Mouse (Mus musculus) monocyte, adult 2 months (primary cell): ENCODE data around the gene Tmem52.
"Not testable (repeated sequence)": the region's sequence is repeated elsewhere in the genome, so short reads cannot be mapped to it uniquely, and the experiment has no call there.

Experiments used
- DNase-seq, 2 experiments: peaks; one replicate each; pipeline ENCODE4 v3.0.0; 2022; ENCODE audit warnings: low spot score in 2 of 2, low read depth in 1 of 2

Gene Tmem52

GRCm38 (mm10) chr4:155468952-155469351 is at the start of gene Tmem52:
Gene Tmem52 (plus strand): TSS chr4:155469114.
- DNase-seq = no peak

- DNase-seq = no peak
These were observed 48.8 kb upstream of the Tmem52 start for GRCm38 (mm10) chr4:155420137-155420536.

GRCm38 (mm10) chr4:155421412-155422370 is 47.2 kb upstream of the Tmem52 start:
- DNase-seq = not testable (repeated sequence)

- DNase-seq = no peak
These were observed 44.9 kb upstream of the Tmem52 start for GRCm38 (mm10) chr4:155423988-155424387.

- no peak for DNase-seq
These were observed 42.6 kb upstream of the Tmem52 start for GRCm38 (mm10) chr4:155426272-155426671.

- no peak for DNase-seq
These were observed 40.5 kb upstream of the Tmem52 start for GRCm38 (mm10) chr4:155428442-155428841.

GRCm38 (mm10) chr4:155429202-155429601 is 39.7 kb upstream of the Tmem52 start:
- no peak for DNase-seq

GRCm38 (mm10) chr4:155432358-155432757 is 36.6 kb upstream of the Tmem52 start:
- no peak for DNase-seq

GRCm38 (mm10) chr4:155433993-155434392 is 34.9 kb upstream of the Tmem52 start:
- no peak for DNase-seq

- no peak for DNase-seq
These were observed 26.1 kb upstream of the Tmem52 start for GRCm38 (mm10) chr4:155442808-155443207.

- DNase-seq = no peak
These were observed 17.3 kb upstream of the Tmem52 start for GRCm38 (mm10) chr4:155451597-155451996.

GRCm38 (mm10) chr4:155458575-155458974 is 10.3 kb upstream of the Tmem52 start:
- no peak for DNase-seq

- DNase-seq = no peak
These were observed 5.9 kb upstream of the Tmem52 start for GRCm38 (mm10) chr4:155463050-155463449.

- DNase-seq = no peak
These were observed 5.3 kb upstream of the Tmem52 start for GRCm38 (mm10) chr4:155463611-155464010.

- no peak for DNase-seq
These were observed 4.9 kb upstream of the Tmem52 start for GRCm38 (mm10) chr4:155464061-155464460.

- DNase-seq = no peak
These were observed 3.3 kb upstream of the Tmem52 start for GRCm38 (mm10) chr4:155465607-155466006.

GRCm38 (mm10) chr4:155466080-155466479 is 2.8 kb upstream of the Tmem52 start:
- DNase-seq = no peak

GRCm38 (mm10) chr4:155467237-155468010 is 1.5 kb upstream of the Tmem52 start:
- no peak for DNase-seq

- DNase-seq = no peak
These were observed 812 bp downstream of the Tmem52 start for GRCm38 (mm10) chr4:155469590-155470262.

- no peak for DNase-seq
These were observed 1.5 kb downstream of the Tmem52 start for GRCm38 (mm10) chr4:155470263-155470953.

- DNase-seq = no peak
These were observed 2.1 kb downstream of the Tmem52 start for GRCm38 (mm10) chr4:155470997-155471396.
